Mouse (Mus musculus): ENCODE results near the gene She. TPM values are rescaled to one million over a fixed set of nuclear protein-coding genes. Genes with fewer than 3 reads are reported as not detected.

Gene She
- polyA plus RNA-seq, 1 experiment, result not detected

GRCm38 (mm10) chr3:89821548-89822480 lies 9.4 kb upstream of the She start:
- TF ChIP-seq TAL1 (IDR thresholded peaks at IDR 0.05; ENCODE audit: low read length), result no peak
- no peak for TF ChIP-seq GATA1 (IDR thresholded peaks at IDR 0.05; ENCODE audit: low read length)
- Histone ChIP-seq H3K4me1 (ENCODE audit: control insufficient read depth) (peaks cover 36% of the 10 kb centered on the region), H3K27me3 (ENCODE audit: control insufficient read depth) (peaks cover 20% of the 10 kb centered on the region), H3K4me3 (replicated peaks) (no peak overlapping the region), H3K36me3 (ENCODE audit: control insufficient read depth) (no peaks in the 10 kb centered on the region), H3K9me3 (ENCODE audit: control insufficient read depth, low read length) (no peaks in the 10 kb centered on the region)

- H3K4me3 ChIP-seq (replicated peaks), result no peak overlapping the region
- peaks cover 18% of the 10 kb centered on the region for H3K27me3 ChIP-seq (ENCODE audit: control insufficient read depth)
Measured at GRCm38 (mm10) chr3:89823594-89823993, 7.6 kb upstream of the She start.

GRCm38 (mm10) chr3:89826295-89826694 lies 4.9 kb upstream of the She start:
- Histone ChIP-seq H3K9me3 (ENCODE audit: control insufficient read depth, low read length) (peaks cover 5% of the 10 kb centered on the region; the same call in 1 of the 2 replicates), H3K36me3 (ENCODE audit: control insufficient read depth) (no peaks in the 10 kb centered on the region), H3K27me3 (ENCODE audit: control insufficient read depth) (peaks cover 37% of the 10 kb centered on the region), H3K4me3 (replicated peaks) (no peak overlapping the region), H3K4me1 (ENCODE audit: control insufficient read depth) (peaks cover 13% of the 10 kb centered on the region)
- TF ChIP-seq GATA1 (IDR thresholded peaks at IDR 0.05; ENCODE audit: low read length), result no peak
- no peak for TF ChIP-seq TAL1 (IDR thresholded peaks at IDR 0.05; ENCODE audit: low read length)

More at GRCm38 (mm10) chr3:89823594-89823993, 7.6 kb upstream of the She start:
- no peak for TF ChIP-seq GATA1 (IDR thresholded peaks at IDR 0.05; ENCODE audit: low read length)
- no peak for TF ChIP-seq TAL1 (IDR thresholded peaks at IDR 0.05; ENCODE audit: low read length)
- Histone ChIP-seq H3K36me3 (ENCODE audit: control insufficient read depth) (no peaks in the 10 kb centered on the region), H3K9me3 (ENCODE audit: control insufficient read depth, low read length) (peaks cover 2% of the 10 kb centered on the region; the same call in 1 of the 2 replicates), H3K4me1 (ENCODE audit: control insufficient read depth) (peaks cover 34% of the 10 kb centered on the region)

GRCm38 (mm10) chr3:89835362-89835761 lies 4.2 kb downstream of the She start:
- no peak overlapping the region for H3K4me3 ChIP-seq (replicated peaks)

GRCm38 (mm10) chr3:89842258-89842657 lies 11.1 kb downstream of the She start:
- no peaks in the 10 kb centered on the region for H3K27me3 ChIP-seq (ENCODE audit: control insufficient read depth)
- no peaks in the 10 kb centered on the region for H3K36me3 ChIP-seq (ENCODE audit: control insufficient read depth)
- H3K9me3 ChIP-seq (ENCODE audit: control insufficient read depth, low read length), result peaks cover 3% of the 10 kb centered on the region; the same call in 1 of the 2 replicates
- H3K4me3 ChIP-seq (replicated peaks), result no peak overlapping the region
- TF ChIP-seq TAL1 (IDR thresholded peaks at IDR 0.05; ENCODE audit: low read length) (no peak), GATA1 (IDR thresholded peaks at IDR 0.05; ENCODE audit: low read length) (no peak)
- peaks cover 10% of the 10 kb centered on the region for H3K4me1 ChIP-seq (ENCODE audit: control insufficient read depth)

More at GRCm38 (mm10) chr3:89835362-89835761, 4.2 kb downstream of the She start:
- TF ChIP-seq GATA1 (IDR thresholded peaks at IDR 0.05; ENCODE audit: low read length), result no peak
- no peak for TF ChIP-seq TAL1 (IDR thresholded peaks at IDR 0.05; ENCODE audit: low read length)
- Histone ChIP-seq H3K36me3 (ENCODE audit: control insufficient read depth) (no peaks in the 10 kb centered on the region), H3K27me3 (ENCODE audit: control insufficient read depth) (peaks cover 57% of the 10 kb centered on the region), H3K4me1 (ENCODE audit: control insufficient read depth) (peaks cover 4% of the 10 kb centered on the region), H3K9me3 (ENCODE audit: control insufficient read depth, low read length) (peaks cover 3% of the 10 kb centered on the region; the same call in 1 of the 2 replicates)

- Histone ChIP-seq H3K4me3 (replicated peaks) (no peak overlapping the region), H3K27me3 (ENCODE audit: control insufficient read depth) (no peaks in the 10 kb centered on the region), H3K9me3 (ENCODE audit: control insufficient read depth, low read length) (peaks cover 3% of the 10 kb centered on the region; the same call in 1 of the 2 replicates), H3K36me3 (ENCODE audit: control insufficient read depth) (no peaks in the 10 kb centered on the region), H3K4me1 (ENCODE audit: control insufficient read depth) (peaks cover 10% of the 10 kb centered on the region)
- TF ChIP-seq GATA1 (IDR thresholded peaks at IDR 0.05; ENCODE audit: low read length), result no peak
- TF ChIP-seq TAL1 (IDR thresholded peaks at IDR 0.05; ENCODE audit: low read length), result no peak
Measured at GRCm38 (mm10) chr3:89843148-89843547, 12.0 kb downstream of the She start.

GRCm38 (mm10) chr3:89845814-89846213 lies 14.6 kb downstream of the She start:
- Histone ChIP-seq H3K4me1 (ENCODE audit: control insufficient read depth) (peaks cover 10% of the 10 kb centered on the region), H3K4me3 (replicated peaks) (no peak overlapping the region), H3K36me3 (ENCODE audit: control insufficient read depth) (no peaks in the 10 kb centered on the region), H3K9me3 (ENCODE audit: control insufficient read depth, low read length) (peaks cover 3% of the 10 kb centered on the region; the same call in 1 of the 2 replicates), H3K27me3 (ENCODE audit: control insufficient read depth) (no peaks in the 10 kb centered on the region)
- TF ChIP-seq TAL1 (IDR thresholded peaks at IDR 0.05; ENCODE audit: low read length), result no peak
- TF ChIP-seq GATA1 (IDR thresholded peaks at IDR 0.05; ENCODE audit: low read length), result no peak

- no peaks in the 10 kb centered on the region for H3K27me3 ChIP-seq (ENCODE audit: control insufficient read depth)
- H3K4me1 ChIP-seq (ENCODE audit: control insufficient read depth), result peaks cover 10% of the 10 kb centered on the region
- TF ChIP-seq GATA1 (IDR thresholded peaks at IDR 0.05; ENCODE audit: low read length) (no peak), TAL1 (IDR thresholded peaks at IDR 0.05; ENCODE audit: low read length) (no peak)
- no peaks in the 10 kb centered on the region for H3K36me3 ChIP-seq (ENCODE audit: control insufficient read depth)
- peaks cover 2% of the 10 kb centered on the region; the same call in 1 of the 2 replicates for H3K9me3 ChIP-seq (ENCODE audit: control insufficient read depth, low read length)
- H3K4me3 ChIP-seq (replicated peaks), result no peak overlapping the region
Measured at GRCm38 (mm10) chr3:89847126-89847525, 16.0 kb downstream of the She start.

GRCm38 (mm10) chr3:89847596-89847995 lies 16.4 kb downstream of the She start:
- no peak for TF ChIP-seq GATA1 (IDR thresholded peaks at IDR 0.05; ENCODE audit: low read length)
- TF ChIP-seq TAL1 (IDR thresholded peaks at IDR 0.05; ENCODE audit: low read length), result no peak
- Histone ChIP-seq H3K9me3 (ENCODE audit: control insufficient read depth, low read length) (no peaks in the 10 kb centered on the region), H3K4me3 (replicated peaks) (no peak overlapping the region), H3K4me1 (ENCODE audit: control insufficient read depth) (peaks cover 10% of the 10 kb centered on the region), H3K36me3 (ENCODE audit: control insufficient read depth) (no peaks in the 10 kb centered on the region), H3K27me3 (ENCODE audit: control insufficient read depth) (no peaks in the 10 kb centered on the region)

Data from erythroblast, embryonic 14.5 days (primary cell).